Mouse (Mus musculus): ENCODE data around the gene Nf2. TPM values are rescaled to one million over a fixed set of nuclear protein-coding genes. Genes with fewer than 3 reads are reported as not detected.
"Not testable (repeated sequence)": the region's sequence is repeated elsewhere in the genome, so short reads cannot be mapped to it uniquely, and the experiment has no call there.

Nf2 gene
- polyA plus RNA-seq, 1 experiment: 90.2 TPM

DNA sequence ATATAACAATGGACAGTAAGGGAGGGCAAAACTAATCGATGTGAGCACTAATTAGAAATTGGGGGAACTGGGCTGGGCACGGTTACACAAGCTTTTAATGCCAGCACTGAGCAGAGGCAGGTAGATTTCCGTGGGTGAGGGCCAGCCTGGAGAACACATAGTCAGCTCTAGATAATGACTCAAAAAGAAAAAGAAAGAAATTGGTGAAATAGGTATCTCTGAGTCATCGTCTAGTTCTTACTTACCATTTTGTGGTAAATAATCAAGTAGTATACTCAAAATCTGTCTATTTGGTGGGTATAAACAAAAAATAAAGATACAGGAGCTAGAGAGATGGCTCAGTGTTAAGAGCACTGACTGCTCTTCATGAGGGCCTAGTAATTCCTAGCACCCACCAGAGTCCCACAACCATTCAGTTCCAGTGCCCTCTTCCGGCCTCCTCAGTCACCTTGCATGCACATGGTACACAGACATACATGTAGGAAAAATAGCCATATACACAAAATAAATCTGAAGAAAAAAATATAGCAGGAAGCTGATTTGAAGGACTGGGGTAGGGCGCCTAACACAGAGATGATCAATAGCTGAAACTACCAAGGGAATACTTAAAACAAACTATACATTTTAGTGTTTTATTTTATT, 44.3 kb downstream of the Nf2 start:
- TF ChIP-seq CTCF (IDR thresholded peaks at IDR 0.05; ENCODE audit: control insufficient read depth, insufficient read depth, insufficient replicate concordance, low read depth, low read length) (no peak), POLR2A (IDR thresholded peaks at IDR 0.05; ENCODE audit: control insufficient read depth, low read depth, low read length) (no peak)
- Histone ChIP-seq H3K4me3 (ENCODE audit: control insufficient read depth, low read depth, low read length) (no peak overlapping the region), H3K27ac (ENCODE audit: control insufficient read depth, insufficient read depth, low read depth, low read length) (no peak overlapping the region), H3K27me3 (ENCODE audit: control insufficient read depth, insufficient read depth, low read length) (no peaks in the 10 kb centered on the region), H3K36me3 (ENCODE audit: control insufficient read depth, insufficient read depth, low read length) (no peaks in the 10 kb centered on the region; the same call in none of the 2 replicates), H3K4me1 (ENCODE audit: control insufficient read depth, insufficient read depth, low read length) (peaks cover 3% of the 10 kb centered on the region; the same call in 1 of the 2 replicates)

DNA sequence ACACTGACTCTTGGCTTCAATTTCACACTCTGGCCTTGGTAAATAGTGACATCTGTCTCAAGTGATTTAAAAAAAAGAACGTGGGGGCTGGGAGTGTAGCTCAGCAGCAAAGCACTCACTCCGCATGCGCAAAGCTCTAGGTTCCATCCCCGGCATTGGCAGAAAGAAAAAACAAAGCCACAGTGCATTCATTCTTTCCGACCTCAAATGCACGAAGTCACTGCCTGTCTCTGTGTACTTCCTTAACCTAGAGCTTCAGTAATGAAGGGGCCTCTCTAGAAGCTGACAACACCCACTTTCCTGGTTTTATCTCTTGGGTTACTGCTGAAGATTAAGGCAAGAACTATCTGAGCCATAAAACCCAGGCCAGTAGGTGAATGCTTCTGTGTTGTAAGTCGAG, 45.4 kb downstream of the Nf2 start:
- Histone ChIP-seq H3K27ac (ENCODE audit: control insufficient read depth, insufficient read depth, low read depth, low read length) (peak overlapping the region; percentile 44; the same call in 1 of the 2 replicates), H3K36me3 (ENCODE audit: control insufficient read depth, insufficient read depth, low read length) (no peaks in the 10 kb centered on the region; the same call in none of the 2 replicates), H3K27me3 (ENCODE audit: control insufficient read depth, insufficient read depth, low read length) (no peaks in the 10 kb centered on the region), H3K4me1 (ENCODE audit: control insufficient read depth, insufficient read depth, low read length) (peaks cover 3% of the 10 kb centered on the region; the same call in 1 of the 2 replicates), H3K4me3 (ENCODE audit: control insufficient read depth, low read depth, low read length) (no peak overlapping the region)
- no peak for TF ChIP-seq CTCF (IDR thresholded peaks at IDR 0.05; ENCODE audit: control insufficient read depth, insufficient read depth, insufficient replicate concordance, low read depth, low read length)
- no peak for TF ChIP-seq POLR2A (IDR thresholded peaks at IDR 0.05; ENCODE audit: control insufficient read depth, low read depth, low read length)

- H3K27ac ChIP-seq (ENCODE audit: control insufficient read depth, insufficient read depth, low read depth, low read length): no peak overlapping the region
- no peaks in the 10 kb centered on the region; the same call in none of the 2 replicates for H3K36me3 ChIP-seq (ENCODE audit: control insufficient read depth, insufficient read depth, low read length)
- no peak overlapping the region for H3K4me3 ChIP-seq (ENCODE audit: control insufficient read depth, low read depth, low read length)
- peaks cover 3% of the 10 kb centered on the region; the same call in 1 of the 2 replicates for H3K4me1 ChIP-seq (ENCODE audit: control insufficient read depth, insufficient read depth, low read length)
- TF ChIP-seq CTCF (IDR thresholded peaks at IDR 0.05; ENCODE audit: control insufficient read depth, insufficient read depth, insufficient replicate concordance, low read depth, low read length): no peak
- no peak for TF ChIP-seq POLR2A (IDR thresholded peaks at IDR 0.05; ENCODE audit: control insufficient read depth, low read depth, low read length)
- H3K27me3 ChIP-seq (ENCODE audit: control insufficient read depth, insufficient read depth, low read length): no peaks in the 10 kb centered on the region
Measured at GRCm38 (mm10) chr11:4803426-4803825, 45.9 kb downstream of the Nf2 start.

DNA sequence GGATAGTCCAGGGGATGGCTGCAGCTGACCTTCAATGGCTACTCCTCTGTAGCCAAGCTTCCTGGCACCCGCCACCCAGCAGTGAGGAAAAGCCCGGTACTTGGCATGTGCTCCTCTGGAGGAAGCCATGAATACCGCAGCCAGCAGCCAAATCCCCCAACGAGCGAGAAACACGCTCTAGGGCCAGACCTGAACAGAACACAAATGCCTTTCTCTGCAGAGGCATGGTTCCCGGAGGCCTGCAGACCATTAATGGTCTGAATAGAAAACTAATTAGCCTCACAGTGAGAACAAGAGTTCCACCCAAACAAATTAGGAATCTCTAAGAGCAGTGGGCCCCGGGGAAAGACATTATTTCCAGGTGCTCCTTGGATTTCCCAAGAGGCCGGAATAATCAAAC, 46.3 kb downstream of the Nf2 start:
- Histone ChIP-seq H3K27ac (ENCODE audit: control insufficient read depth, insufficient read depth, low read depth, low read length) (no peak overlapping the region; the same call in 1 of the 2 replicates), H3K4me1 (ENCODE audit: control insufficient read depth, insufficient read depth, low read length) (peaks cover 3% of the 10 kb centered on the region; the same call in 1 of the 2 replicates), H3K4me3 (ENCODE audit: control insufficient read depth, low read depth, low read length) (no peak overlapping the region), H3K27me3 (ENCODE audit: control insufficient read depth, insufficient read depth, low read length) (no peaks in the 10 kb centered on the region), H3K36me3 (ENCODE audit: control insufficient read depth, insufficient read depth, low read length) (no peaks in the 10 kb centered on the region; the same call in none of the 2 replicates)
- no peak for TF ChIP-seq POLR2A (IDR thresholded peaks at IDR 0.05; ENCODE audit: control insufficient read depth, low read depth, low read length)

GRCm38 (mm10) chr11:4802401-4802800, 46.9 kb downstream of the Nf2 start:
- not testable (repeated sequence) for H3K4me1 ChIP-seq (ENCODE audit: control insufficient read depth, insufficient read depth, low read length); H3K36me3 ChIP-seq (ENCODE audit: control insufficient read depth, insufficient read depth, low read length); H3K27ac ChIP-seq (ENCODE audit: control insufficient read depth, insufficient read depth, low read depth, low read length); H3K27me3 ChIP-seq (ENCODE audit: control insufficient read depth, insufficient read depth, low read length); H3K4me3 ChIP-seq (ENCODE audit: control insufficient read depth, low read depth, low read length)

GRCm38 (mm10) chr11:4800654-4801053, 48.7 kb downstream of the Nf2 start:
- no peak for TF ChIP-seq CTCF (IDR thresholded peaks at IDR 0.05; ENCODE audit: control insufficient read depth, insufficient read depth, insufficient replicate concordance, low read depth, low read length)
- no peak for TF ChIP-seq POLR2A (IDR thresholded peaks at IDR 0.05; ENCODE audit: control insufficient read depth, low read depth, low read length)
- no peak overlapping the region; the same call in 1 of the 2 replicates for H3K27ac ChIP-seq (ENCODE audit: control insufficient read depth, insufficient read depth, low read depth, low read length)
- H3K36me3 ChIP-seq (ENCODE audit: control insufficient read depth, insufficient read depth, low read length): no peaks in the 10 kb centered on the region; the same call in none of the 2 replicates
- H3K27me3 ChIP-seq (ENCODE audit: control insufficient read depth, insufficient read depth, low read length): no peaks in the 10 kb centered on the region
- H3K4me3 ChIP-seq (ENCODE audit: control insufficient read depth, low read depth, low read length): no peak overlapping the region
- peaks cover 3% of the 10 kb centered on the region; the same call in 1 of the 2 replicates for H3K4me1 ChIP-seq (ENCODE audit: control insufficient read depth, insufficient read depth, low read length)

- H3K4me3 ChIP-seq (ENCODE audit: control insufficient read depth, low read depth, low read length): no peak overlapping the region
- no peaks in the 10 kb centered on the region for H3K27me3 ChIP-seq (ENCODE audit: control insufficient read depth, insufficient read depth, low read length)
- peaks cover 7% of the 10 kb centered on the region for H3K36me3 ChIP-seq (ENCODE audit: control insufficient read depth, insufficient read depth, low read length)
- no peak for TF ChIP-seq POLR2A (IDR thresholded peaks at IDR 0.05; ENCODE audit: control insufficient read depth, low read depth, low read length)
- TF ChIP-seq CTCF (IDR thresholded peaks at IDR 0.05; ENCODE audit: control insufficient read depth, insufficient read depth, insufficient replicate concordance, low read depth, low read length): no peak
- H3K27ac ChIP-seq (ENCODE audit: control insufficient read depth, insufficient read depth, low read depth, low read length): no peak overlapping the region
- H3K4me1 ChIP-seq (ENCODE audit: control insufficient read depth, insufficient read depth, low read length): no peaks in the 10 kb centered on the region
Measured at GRCm38 (mm10) chr11:4793006-4793405, 56.3 kb downstream of the Nf2 start.
